14 mouse cellular contexts compared by ENCODE assay signal in genomic region chr16:25727957-25728506, GRCm38 (mm10). TPM values are rescaled to one million over a fixed set of nuclear protein-coding genes. Genes with fewer than 3 reads are reported as not detected.
A peak's percentile ranks its signal among the peaks of the same experiment; 100 is the strongest.
DNase-seq lines count a peak whose midpoint lies in the region; ATAC-seq and TF ChIP-seq lines count a peak whose summit lies in the region.
"Had no signal": no experiment of that assay in that cellular context is flagged by ENCODE, and none has a peak within 500 bp of the region (broad histone marks: within the 10 kb centered on the region; RNA-seq: fewer than 3 reads in every experiment).

No protein-coding gene starts in this region.

- H3K9me3 ChIP-seq in stomach, postnatal 0 days (ENCODE audit: control insufficient read depth, low read length) = no peaks in the 10 kb centered on the region
- H3K9me3 ChIP-seq: embryonic facial prominence, embryonic 13.5 days; hindbrain, embryonic 12.5 days had no signal

- 53% methylated on average over 7 of the region's 7 CpGs for WGBS in stomach, postnatal 0 days

- no peak overlapping the region for H3K27ac ChIP-seq in stomach, postnatal 0 days (replicated peaks)
- H3K27ac ChIP-seq: embryonic facial prominence, embryonic 13.5 days; hindbrain, embryonic 12.5 days; left cerebral cortex, adult 2 months; liver, embryonic 14.5 days had no signal

- no peak overlapping the region for H3K4me3 ChIP-seq in stomach, postnatal 0 days (ENCODE audit: low read depth, low read length)
- H3K4me3 ChIP-seq: embryonic facial prominence, embryonic 13.5 days; hindbrain, embryonic 12.5 days; left cerebral cortex, adult 2 months had no signal

- no peak for TF ChIP-seq CTCF in stomach, postnatal 0 days (IDR thresholded peaks at IDR 0.05; ENCODE audit: low read depth)

- H3K9ac ChIP-seq in stomach, postnatal 0 days (ENCODE audit: low read length) = no peak overlapping the region
- H3K9ac ChIP-seq: embryonic facial prominence, embryonic 13.5 days; hindbrain, embryonic 12.5 days; liver, embryonic 14.5 days had no signal

- H3K36me3 ChIP-seq in stomach, postnatal 0 days (ENCODE audit: control insufficient read depth, insufficient read depth, low read length) = no peaks in the 10 kb centered on the region
- H3K36me3 ChIP-seq: embryonic facial prominence, embryonic 13.5 days; hindbrain, embryonic 12.5 days had no signal

- DNase-seq in urinary bladder, postnatal 14 days (ENCODE audit: low spot score) = peak; percentile 41
- no peak for DNase-seq in urinary bladder, postnatal 4 days (ENCODE audit: low spot score in 2 of 2)
- DNase-seq in heart, postnatal 4 days = peak; percentile 12
- DNase-seq in kidney, postnatal 36 days = peak; percentile 24 to 37
- DNase-seq in stomach, postnatal 0 days (ENCODE audit: low spot score) = no peak
- DNase-seq in right cerebral cortex, postnatal 4 days = no peak
- no peak for DNase-seq in thymus, postnatal 25 days
- DNase-seq: cerebellum, adult 11 months; spleen, adult 18-20 months; thymus, postnatal 14 days had no signal

- TF ChIP-seq EP300 in stomach, postnatal 0 days (optimal IDR thresholded peaks at IDR 0.05) = no peak

- H3K27me3 ChIP-seq in stomach, postnatal 0 days (ENCODE audit: control insufficient read depth, insufficient read depth, low read length) = no peaks in the 10 kb centered on the region
- H3K27me3 ChIP-seq: embryonic facial prominence, embryonic 13.5 days; hindbrain, embryonic 12.5 days had no signal

- H3K4me2 ChIP-seq in stomach, postnatal 0 days (replicated peaks; ENCODE audit: low read depth) = no peak overlapping the region
- H3K4me2 ChIP-seq: embryonic facial prominence, embryonic 13.5 days; hindbrain, embryonic 12.5 days had no signal

- no peak for ATAC-seq in stomach, postnatal 0 days (ENCODE audit: low FRiP score, low TSS enrichment)

- no peaks in the 10 kb centered on the region for H3K4me1 ChIP-seq in stomach, postnatal 0 days (replicated peaks; ENCODE audit: control insufficient read depth, insufficient read depth)
- H3K4me1 ChIP-seq: embryonic facial prominence, embryonic 13.5 days; hindbrain, embryonic 12.5 days had no signal

RNA-seq across cellular contexts. Expression of gene Trp63, which starts 44.5 kb away (rescaled TPM):
- total RNA-seq in heart, postnatal 4 days (2021) = 1 to 10 TPM; 1.1 to 2.0 TPM
- 21.6 and 24.5 TPM in 2 replicates for polyA plus RNA-seq in stomach, postnatal 0 days (2015; fragmentation: Nextera tagmentation; extraction: Ambion mirVana)

Comparison
In these comparisons a context has a peak if more than half of its experiments do, and no peak if none do; other contexts are left out.
1. DNase-seq: peak in urinary bladder, postnatal 14 days (single experiment), heart, postnatal 4 days (single experiment) and kidney, postnatal 36 days (2 of 2); none in urinary bladder, postnatal 4 days (0 of 2), stomach, postnatal 0 days (single experiment), right cerebral cortex, postnatal 4 days (single experiment) and thymus, postnatal 25 days (single experiment).